Mouse (Mus musculus) activated CD4-positive, CD25-positive, alpha-beta regulatory T cell (primary cell): ENCODE data around the gene Gm6871. TPM values are rescaled to one million over a fixed set of nuclear protein-coding genes. Genes with fewer than 3 reads are reported as not detected.

Source experiments
- polyA plus RNA-seq, 2 experiments: library from polyadenylated mRNA; unstranded; fragments of 100-300 nt; shearing (Covaris generic); gene quantifications; one replicate each; pipeline ENCODE4 v1.2.1; 2017

Gm6871 gene
- under 1 TPM in 1 of 2 experiments, not detected in 1; 0.54 TPM for polyA plus RNA-seq

GRCm38 (mm10) chr7:41573562-41573961, at the start of gene Gm6871:
Gene Gm6871, minus strand, starts transcription at chr7:41573662.

GRCm38 (mm10) chr7:41599034-41599813, 25.8 kb upstream of the Gm6871 start, which contains the start of gene 2610021A01Rik:
Gene 2610021A01Rik, plus strand, starts transcription at chr7:41599230.

DNA sequence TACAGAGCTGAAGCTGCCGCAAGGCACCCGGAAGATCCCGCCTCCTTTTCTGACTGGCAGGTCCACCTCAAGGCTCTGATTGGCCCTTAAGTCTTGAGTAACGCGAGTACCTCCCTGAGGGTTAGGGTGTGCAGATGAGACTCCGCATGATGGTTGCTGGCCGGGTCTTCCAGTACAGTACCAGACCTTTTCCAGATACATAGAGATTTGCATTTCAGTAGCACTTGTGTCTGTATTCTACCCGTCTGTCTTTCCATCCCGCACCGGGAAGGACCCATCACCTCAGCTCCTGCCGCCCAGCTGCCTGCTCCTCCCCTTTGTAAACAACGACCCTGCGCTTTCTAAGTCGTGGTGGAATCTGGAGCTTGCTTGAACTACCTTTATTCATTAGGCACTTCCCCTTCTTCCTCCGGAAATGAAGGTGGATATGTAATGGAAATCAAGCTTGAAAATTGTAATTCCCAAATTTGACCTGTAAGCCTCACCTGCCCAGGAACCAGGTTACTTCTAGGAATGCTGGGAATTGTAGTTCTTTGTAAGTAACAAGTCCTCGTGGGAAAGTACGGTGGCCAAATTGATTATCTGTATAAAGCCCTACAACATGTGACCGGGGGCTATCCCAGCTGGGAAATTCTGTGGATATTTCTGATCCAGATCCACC, 73.9 kb downstream of the Gm6871 start, which contains the start of the genes Gm20449 and AW146154:
Gene Gm20449, minus strand, starts transcription at position 29 of the 661 bp plus-strand sequence.
Gene AW146154, minus strand, starts transcription at position 502 of the 661 bp plus-strand sequence.

Other genes with a start within 250 kb of the Gm6871 start
- gene AI987944, start 180.3 kb downstream of the Gm6871 start, polyA plus RNA-seq = 10 to 100 TPM; 34.5 to 35.6 TPM
- gene Vmn2r57, start 125.0 kb downstream of the Gm6871 start, polyA plus RNA-seq = under 1 TPM in 1 of 2 experiments, not detected in 1; 0.04 TPM
- gene Gm20449, start 74.2 kb downstream of the Gm6871 start, polyA plus RNA-seq = under 1 TPM in 1 of 2 experiments, not detected in 1; 0.18 TPM
- gene AW146154, start 73.8 kb downstream of the Gm6871 start, polyA plus RNA-seq = 10 to 100 TPM; 12.1 to 13.2 TPM
- 10 to 100 TPM; 20.1 to 21.4 TPM for gene 2610021A01Rik, start 25.6 kb upstream of the Gm6871 start, polyA plus RNA-seq
- gene Zfp788, start 59.5 kb upstream of the Gm6871 start, polyA plus RNA-seq = 10 to 100 TPM in 1 of 2 experiments, 1 to 10 TPM in 1; 9.5 to 12.5 TPM